Mouse (Mus musculus) left cerebral cortex, adult 6 months (tissue): Measurements from ENCODE around the gene Rflna. TPM values are rescaled to one million over a fixed set of nuclear protein-coding genes. Genes with fewer than 3 reads are reported as not detected.

Source experiments
- long read RNA-seq, 2 experiments: library from polyadenylated mRNA; unstranded; transcript quantifications; one replicate each; pipeline ENCODE4 v2.0.0; 2019 to 2020
- polyA plus RNA-seq: library from polyadenylated mRNA; unstranded; fragments of <200 nt; fragmentation: Nextera tagmentation; gene quantifications from 2 replicates; pipeline ENCODE4 v1.2.3, GENCODE M21; 2021

The Rflna gene
- polyA plus RNA-seq: 0.27 and 0.31 TPM in 2 replicates
- long read RNA-seq, experiment 1, partial matches to known transcripts: 0 of 4 reads
- long read RNA-seq, experiment 1, other reads (novel, unspliced or antisense): 1 of 4 reads
- long read RNA-seq, experiment 2: 0 reads

GRCm38 (mm10) chr5:125002969-125003872, at the start of gene Rflna:
Gene Rflna, plus strand, starts transcription at chr5:125003221.

Other genes with a start within 250 kb of the Rflna start
- gene Ccdc92, start 140.8 kb upstream of the Rflna start, polyA plus RNA-seq: 103 and 143 TPM in 2 replicates
- 41.5 and 76.2 TPM in 2 replicates for gene Zfp664, start 140.5 kb upstream of the Rflna start, polyA plus RNA-seq
- 6.6 and 24.8 TPM in 2 replicates for gene Ncor2, start 176.0 kb downstream of the Rflna start, polyA plus RNA-seq